Mouse (Mus musculus) olfactory bulb, adult 2 months (tissue): ENCODE data around the gene Slc13a5.

Experiments used
- CTCF ChIP-seq: fragments of 200-500 bp; IDR thresholded peaks from 2 replicates; pipeline ENCODE4 v1.5.1; 2012; ENCODE audit warnings: low read depth, mild to moderate bottlenecking, low read length, moderate library complexity; ENCODE audit not compliant: insufficient read depth
- POLR2A ChIP-seq: fragments of 200-500 bp; IDR thresholded peaks from 2 replicates; pipeline ENCODE4 v1.6.1; 2012; ENCODE audit warnings: mild to moderate bottlenecking, low read depth, low read length, moderate library complexity; ENCODE audit not compliant: insufficient read depth

DNA sequence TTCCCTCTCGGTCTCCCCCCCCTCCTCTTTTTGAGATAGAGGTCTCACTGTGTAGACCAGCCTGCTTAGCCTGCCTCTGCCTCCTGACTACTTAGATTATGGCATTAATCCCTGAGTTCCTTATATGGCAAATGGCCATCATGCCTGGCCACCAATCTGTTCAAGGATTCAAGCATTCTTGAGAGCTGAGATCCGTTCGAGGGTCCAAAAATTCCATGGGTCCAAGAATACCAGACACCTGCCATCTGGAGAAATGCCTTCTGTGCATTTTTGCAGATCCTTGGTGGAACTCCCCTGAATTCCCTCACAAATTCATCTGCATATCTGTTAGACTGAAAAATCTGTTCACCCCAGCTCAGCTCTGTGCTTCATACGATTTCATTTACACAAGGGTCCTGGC, 43.6 kb downstream of the Slc13a5 start:
- TF ChIP-seq CTCF (no peak), POLR2A (no peak)
